Mouse (Mus musculus) kidney, adult 10 weeks (tissue): ENCODE results near the gene S100a3. TPM values are rescaled to one million over a fixed set of nuclear protein-coding genes. Genes with fewer than 3 reads are reported as not detected.

Experiments
- polyA plus RNA-seq: library from polyadenylated mRNA; stranded (reverse); fragments of 350-450 nt; fragmentation: Illumina TruSeq; extraction: RNeasy Lipid Tissue Mini Kit (QIAGEN cat#74804); gene quantifications from one replicate; pipeline ENCODE4 v1.2.3, GENCODE M21; 2014; ENCODE audit warnings: low read depth, low replicate concordance

S100a3 gene
- polyA plus RNA-seq: not detected

DNA sequence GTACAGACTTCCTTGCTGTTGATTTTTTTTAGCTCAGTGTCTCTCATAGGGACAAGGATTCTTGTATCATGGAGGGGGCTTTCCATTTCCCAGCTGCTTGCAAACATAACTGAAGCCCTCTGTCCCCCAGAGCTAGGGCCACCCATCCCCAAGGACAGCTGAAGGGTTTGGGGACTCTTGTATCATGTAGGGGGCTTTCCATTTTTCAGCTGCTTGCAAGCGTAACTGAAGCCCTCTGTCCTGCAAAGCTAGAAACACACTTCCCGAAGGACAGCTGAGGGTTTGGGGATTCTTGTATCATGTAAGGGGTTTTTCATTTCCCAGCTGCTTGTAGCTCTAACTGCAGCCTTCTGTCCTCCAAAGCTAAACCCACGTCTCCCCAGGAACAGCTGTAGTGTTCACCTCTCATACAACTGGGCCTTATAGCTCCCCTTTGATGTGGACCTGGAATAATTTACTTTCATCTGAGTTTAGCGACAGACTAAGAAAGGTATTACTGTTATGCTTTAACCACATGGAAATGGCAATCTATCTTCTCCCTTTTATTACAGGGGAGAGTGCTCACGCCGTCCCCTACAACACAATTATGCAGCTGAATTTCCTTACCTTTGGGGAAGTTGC, at the start of gene S100a3:
S100a3 (plus strand) TSS at position 571 of the 621 bp plus-strand sequence.

DNA sequence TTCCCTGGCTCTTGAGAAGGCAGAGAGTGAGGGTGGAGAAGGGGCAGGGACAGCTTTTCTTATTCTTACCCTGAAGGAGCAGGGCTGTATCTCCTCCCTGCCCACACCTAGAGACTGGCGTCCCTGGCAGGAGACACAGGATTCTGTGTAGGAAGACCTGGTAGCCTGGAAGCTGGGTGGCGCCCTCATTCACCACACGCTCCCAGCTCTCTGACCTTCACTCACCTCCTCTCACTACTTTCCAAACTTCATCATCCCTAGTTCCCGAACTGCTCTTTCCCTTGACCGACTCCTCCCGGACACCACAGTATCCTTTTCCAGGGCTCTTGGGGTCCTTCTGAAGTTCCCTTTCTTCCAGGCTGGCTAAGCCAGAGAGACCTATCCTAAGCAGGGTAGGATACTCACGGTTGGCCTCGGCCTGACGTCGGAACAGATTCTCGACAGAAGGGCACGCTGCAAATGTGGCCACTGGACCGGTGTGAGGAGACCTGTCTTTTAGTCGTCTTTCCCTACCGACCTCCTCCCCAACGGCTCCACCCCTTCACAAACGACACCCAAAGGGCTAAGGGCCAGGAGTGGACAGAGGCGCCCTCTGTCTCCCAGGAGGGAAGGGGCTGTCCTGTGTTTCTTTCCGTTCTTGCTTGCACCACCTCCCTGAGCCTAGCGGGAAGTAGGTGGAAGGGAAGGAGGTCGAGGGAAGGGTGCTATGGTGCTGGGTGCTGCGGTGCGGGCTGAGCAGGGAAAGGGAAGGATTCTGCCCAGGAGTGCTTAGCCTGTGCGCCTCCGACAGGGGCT, 46.4 kb upstream of the S100a3 start, which contains the start of the genes S100a1 and S100a13:
S100a1 (minus strand) TSS at position 597 of the 795 bp plus-strand sequence.
S100a13 (plus strand) TSS at position 640 of the 795 bp plus-strand sequence.

DNA sequence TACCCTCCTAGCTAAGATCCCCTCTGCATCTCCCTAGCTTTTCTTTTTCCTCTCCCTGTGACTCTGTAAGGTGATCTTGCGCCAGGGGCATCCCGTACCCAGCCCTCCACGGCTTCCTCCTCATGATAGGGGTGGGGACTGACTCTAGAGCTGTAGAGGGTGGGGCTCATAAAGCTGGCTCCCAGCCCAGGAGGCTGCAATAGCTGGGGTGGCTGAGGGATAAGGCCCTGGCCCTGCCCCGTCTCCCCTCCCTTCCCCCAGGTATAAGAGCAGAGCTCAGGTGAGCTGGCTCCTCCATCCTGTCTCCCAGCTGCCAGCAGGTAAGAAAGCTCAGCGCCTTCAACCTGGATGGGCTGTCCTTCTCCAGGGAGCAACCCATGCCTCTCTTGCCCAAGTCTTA, 33.8 kb upstream of the S100a3 start, which contains the start of gene S100a14:
S100a14 (plus strand) TSS at position 277 of the 400 bp plus-strand sequence.

DNA sequence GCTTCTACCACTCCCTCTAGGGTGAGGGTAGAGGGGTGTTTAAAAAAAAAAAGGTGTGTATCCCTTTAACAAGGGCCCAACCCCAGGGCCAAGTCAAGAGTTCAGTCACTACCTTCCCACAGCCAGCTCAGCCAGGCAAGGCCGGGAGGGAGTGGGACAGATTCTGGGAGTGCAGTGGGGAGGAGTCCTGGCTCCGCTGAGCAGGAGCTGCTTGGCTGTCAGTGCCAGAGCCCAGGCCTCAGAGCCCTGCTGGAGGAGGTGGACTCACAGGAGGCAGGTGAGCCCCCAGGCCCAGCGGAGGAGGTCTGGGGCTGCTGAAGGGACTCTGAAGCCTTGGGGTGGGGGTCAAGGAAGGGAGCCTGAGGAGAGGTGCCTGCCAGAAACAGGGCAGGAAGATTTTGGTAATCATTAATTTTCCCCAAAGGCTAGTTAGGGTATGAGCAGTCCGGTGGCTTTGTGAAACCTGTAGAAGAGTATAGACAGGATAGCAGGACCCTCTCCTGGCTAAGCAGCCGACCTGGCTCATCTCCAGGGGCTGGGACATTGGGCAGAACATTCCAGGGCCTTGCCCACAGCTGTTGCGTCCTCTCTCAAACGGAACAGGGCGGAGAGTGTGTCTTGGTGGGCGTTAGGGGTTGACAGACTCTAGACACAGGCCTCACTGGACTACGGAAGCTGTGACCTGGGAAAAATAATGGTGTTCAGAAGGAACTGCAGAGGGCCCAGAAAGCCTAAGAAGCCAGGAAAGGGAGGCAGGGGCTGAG, 23.1 kb upstream of the S100a3 start, which contains the start of gene S100a16:
S100a16 (plus strand) TSS at position 114 of the 764 bp plus-strand sequence.

DNA sequence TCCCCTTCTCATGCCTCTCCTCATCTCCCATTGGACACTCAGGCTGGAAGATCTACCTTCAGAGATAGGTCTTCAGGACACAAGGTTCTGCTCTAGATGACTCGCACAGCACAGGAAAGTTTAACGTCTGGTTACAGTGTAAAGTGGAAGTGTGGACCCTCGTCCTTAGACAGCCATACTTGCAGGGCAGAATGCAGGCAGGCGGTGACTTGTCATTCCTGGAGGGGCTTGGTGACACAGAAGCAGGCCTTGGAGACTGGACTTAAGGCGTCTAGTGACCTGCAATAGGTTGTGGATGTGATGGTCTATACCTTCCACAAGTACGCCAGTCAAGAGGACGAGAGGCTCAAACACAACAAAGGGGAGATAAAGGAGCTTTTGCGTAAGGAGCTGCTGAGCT, 29.6 kb downstream of the S100a3 start, which contains the start of gene S100a2:
S100a2 (plus strand) TSS at position 301 of the 400 bp plus-strand sequence.

DNA sequence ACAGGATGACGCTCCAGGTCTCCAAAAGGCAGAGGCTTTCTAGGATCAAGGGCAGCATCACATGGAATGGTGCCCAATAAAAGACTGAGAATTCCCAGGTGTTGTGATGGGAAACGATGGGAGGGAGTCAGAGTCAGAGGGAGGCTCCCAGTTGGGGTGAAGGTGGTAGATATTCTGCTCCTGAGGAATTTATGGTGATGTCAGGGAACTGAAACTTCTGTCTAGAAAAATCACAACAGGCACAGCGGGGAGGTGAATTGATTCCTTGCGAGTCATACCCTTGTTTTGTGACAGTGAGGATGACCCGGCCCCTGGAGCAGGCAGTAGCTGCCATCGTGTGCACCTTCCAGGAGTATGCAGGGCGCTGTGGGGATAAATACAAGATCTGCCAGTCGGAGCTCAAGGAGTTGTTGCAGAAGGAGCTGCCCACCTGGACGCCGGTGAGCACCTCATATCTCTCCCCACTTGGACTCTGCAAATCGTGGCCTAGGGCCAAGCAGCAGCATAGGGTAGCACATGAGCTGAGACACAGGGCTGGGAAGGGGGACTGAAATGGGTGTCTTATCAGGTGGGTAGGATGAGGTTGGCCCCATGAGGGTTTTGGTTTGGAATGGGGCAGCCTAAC, 41.2 kb downstream of the S100a3 start, which contains the start of gene Gm42674:
Gm42674 (plus strand) TSS at position 419 of the 625 bp plus-strand sequence.

DNA sequence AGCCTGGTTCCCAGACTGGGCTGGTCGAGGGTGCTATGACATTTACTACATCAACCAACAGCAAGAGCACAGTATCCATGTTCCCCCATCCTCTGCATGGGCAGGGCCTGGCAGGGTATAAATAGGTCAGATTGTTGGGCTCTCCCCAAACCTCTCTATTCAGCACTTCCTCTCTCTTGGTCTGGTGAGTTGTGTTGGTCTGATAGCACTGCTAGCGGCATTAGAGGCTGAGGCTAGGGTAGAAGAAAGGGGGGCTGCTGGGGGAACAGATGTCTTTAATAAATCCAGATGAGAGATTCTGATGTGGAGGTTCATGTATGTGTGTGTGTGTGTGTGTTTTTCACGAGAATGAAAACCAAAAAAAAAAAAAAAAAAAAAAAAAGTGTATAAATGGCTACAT, 43.2 kb downstream of the S100a3 start, which contains the start of gene S100a4:
S100a4 (plus strand) TSS at position 149 of the 400 bp plus-strand sequence.

DNA sequence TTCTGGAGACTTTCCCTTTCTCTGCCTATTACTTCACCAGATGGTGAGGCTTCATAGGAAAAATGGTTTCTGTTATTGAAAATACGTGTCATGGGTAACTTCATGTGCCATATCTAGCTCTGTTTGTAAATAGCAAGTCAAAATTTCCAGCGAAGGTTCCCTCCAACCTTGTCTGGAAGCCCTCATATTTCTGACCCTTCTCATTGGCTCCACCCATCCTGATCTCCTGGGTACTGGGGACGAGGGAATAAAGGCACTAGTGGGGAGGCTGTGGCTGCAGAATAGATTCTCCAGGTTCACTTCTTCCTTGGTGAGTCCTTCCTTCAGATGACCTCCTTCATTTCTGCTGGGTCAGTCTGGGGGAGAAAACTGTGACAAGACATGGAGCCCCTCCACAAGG, 47.8 kb downstream of the S100a3 start, which contains the start of gene S100a5:
S100a5 (plus strand) TSS at position 301 of the 400 bp plus-strand sequence.

DNA sequence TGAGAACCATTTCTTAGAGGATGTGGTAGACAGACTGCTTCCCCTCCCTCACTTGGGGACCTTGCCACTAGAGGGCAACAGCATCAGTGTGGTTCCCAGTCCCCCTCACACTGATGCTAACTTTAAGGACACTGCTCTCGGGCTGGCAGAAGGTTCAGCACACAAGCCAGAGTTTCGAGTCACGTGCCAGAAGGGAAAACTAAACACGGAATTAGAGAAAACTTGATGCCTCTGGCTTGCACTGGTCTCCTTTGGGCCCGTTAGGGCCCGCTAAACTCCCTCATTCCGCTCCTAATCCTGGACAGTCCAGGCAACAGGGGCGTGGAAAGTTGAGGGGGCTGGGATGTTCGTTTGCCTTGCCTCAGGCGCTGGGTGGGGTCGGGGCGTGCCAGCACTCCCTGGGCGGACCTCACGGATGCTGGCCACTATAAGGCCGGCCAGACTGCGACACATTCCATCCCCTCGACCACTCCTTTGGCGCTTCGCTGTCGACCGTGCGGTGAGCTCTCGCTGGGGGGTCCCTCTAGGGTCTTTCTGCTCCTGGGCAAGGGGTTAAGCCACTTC, 52.4 kb downstream of the S100a3 start, which contains the start of gene S100a6:
S100a6 (plus strand) TSS at position 155 of the 564 bp plus-strand sequence.

Other genes with a start within 250 kb of the S100a3 start
- gene Slc27a3, start 170.6 kb upstream of the S100a3 start, polyA plus RNA-seq: not detected
- 10.3 TPM for gene Ints3, start 127.0 kb upstream of the S100a3 start, polyA plus RNA-seq
- 16.3 TPM for gene Npr1, start 94.7 kb upstream of the S100a3 start, polyA plus RNA-seq
- gene Ilf2, start 84.5 kb upstream of the S100a3 start, polyA plus RNA-seq: 49.2 TPM
- 60.7 TPM for gene Snapin, start 69.5 kb upstream of the S100a3 start, polyA plus RNA-seq
- 113 TPM for gene Chtop, start 51.1 kb upstream of the S100a3 start, polyA plus RNA-seq
- gene S100a1, start 46.2 kb upstream of the S100a3 start, polyA plus RNA-seq: 244 TPM
- gene S100a13, start 46.1 kb upstream of the S100a3 start, polyA plus RNA-seq: 9.5 TPM
- not detected for gene S100a14, start 33.7 kb upstream of the S100a3 start, polyA plus RNA-seq
- 42.3 TPM for gene S100a16, start 23.3 kb upstream of the S100a3 start, polyA plus RNA-seq
- gene S100a2, start 29.7 kb downstream of the S100a3 start, polyA plus RNA-seq: not detected
- not detected for gene Gm42674, start 41.3 kb downstream of the S100a3 start, polyA plus RNA-seq
- gene S100a4, start 43.2 kb downstream of the S100a3 start, polyA plus RNA-seq: 4.2 TPM
- not detected for gene S100a5, start 47.9 kb downstream of the S100a3 start, polyA plus RNA-seq
- 28.2 TPM for gene S100a6, start 52.3 kb downstream of the S100a3 start, polyA plus RNA-seq
- gene S100a7a, start 93.4 kb downstream of the S100a3 start, polyA plus RNA-seq: not detected
- 2.2 TPM for gene S100a8, start 108.4 kb downstream of the S100a3 start, polyA plus RNA-seq
- gene S100a9, start 135.1 kb downstream of the S100a3 start, polyA plus RNA-seq: not detected
- not detected for gene Pglyrp4, start 166.3 kb downstream of the S100a3 start, polyA plus RNA-seq
- not detected for gene Gm5849, start 217.3 kb downstream of the S100a3 start, polyA plus RNA-seq